Mouse (Mus musculus): ENCODE results near the gene Dtx2. TPM values are rescaled to one million over a fixed set of nuclear protein-coding genes. Genes with fewer than 3 reads are reported as not detected.

Dtx2 gene
- polyA plus RNA-seq, 1 experiment from 2014 or later: 28.1 TPM

- Histone ChIP-seq H3K9me3 (ENCODE audit: control insufficient read depth, low read length) (no peaks in the 10 kb centered on the region), H3K4me2 (ENCODE audit: low read length) (no peak overlapping the region), H3K27ac (ENCODE audit: low read length) (no peak overlapping the region), H3K9ac (replicated peaks; ENCODE audit: low read depth, low read length) (no peak overlapping the region), H3K4me3 (replicated peaks; ENCODE audit: low read length) (no peak overlapping the region), H3K27me3 (replicated peaks; ENCODE audit: control insufficient read depth, insufficient read depth, low read length) (no peaks in the 10 kb centered on the region), H3K36me3 (ENCODE audit: control insufficient read depth, insufficient read depth) (no peaks in the 10 kb centered on the region), H3K4me1 (replicated peaks; ENCODE audit: control insufficient read depth, insufficient read depth, low read length) (peaks cover 5% of the 10 kb centered on the region; the same call in 1 of the 2 replicates)
- 81% methylated on average over 6 of the region's 6 CpGs for WGBS
- no peak for ATAC-seq
These were observed 24.4 kb upstream of the Dtx2 start for GRCm38 (mm10) chr5:135970247-135970646.

GRCm38 (mm10) chr5:135971876-135972275 is 22.7 kb upstream of the Dtx2 start:
- no peak overlapping the region for H3K9ac ChIP-seq (replicated peaks; ENCODE audit: low read depth, low read length)
- no peak overlapping the region for H3K4me2 ChIP-seq (ENCODE audit: low read length)
- H3K4me1 ChIP-seq (replicated peaks; ENCODE audit: control insufficient read depth, insufficient read depth, low read length): no peaks in the 10 kb centered on the region
- H3K4me3 ChIP-seq (replicated peaks; ENCODE audit: low read length): no peak overlapping the region
- H3K36me3 ChIP-seq (ENCODE audit: control insufficient read depth, insufficient read depth): no peaks in the 10 kb centered on the region
- H3K9me3 ChIP-seq (ENCODE audit: control insufficient read depth, low read length): no peaks in the 10 kb centered on the region
- ATAC-seq: no peak
- WGBS: 94% methylated on average over 7 of the region's 7 CpGs
- no peak overlapping the region for H3K27ac ChIP-seq (ENCODE audit: low read length)
- H3K27me3 ChIP-seq (replicated peaks; ENCODE audit: control insufficient read depth, insufficient read depth, low read length): no peaks in the 10 kb centered on the region

- H3K4me2 ChIP-seq (ENCODE audit: low read length): no peak within 1 kb of the TSS
- no peak within 1 kb of the TSS for H3K9ac ChIP-seq (replicated peaks; ENCODE audit: low read depth, low read length)
- no peaks in the 10 kb centered on the region for H3K9me3 ChIP-seq (ENCODE audit: control insufficient read depth, low read length)
- no peaks in the 10 kb centered on the region for H3K36me3 ChIP-seq (ENCODE audit: control insufficient read depth, insufficient read depth)
- H3K27me3 ChIP-seq (replicated peaks; ENCODE audit: control insufficient read depth, insufficient read depth, low read length): no peaks in the 10 kb centered on the region
- 19% methylated on average over 8 of the region's 9 CpGs for WGBS
- H3K27ac ChIP-seq (ENCODE audit: low read length): no peak within 1 kb of the TSS
- no peak within 1 kb of the TSS for H3K4me3 ChIP-seq (replicated peaks; ENCODE audit: low read length)
- no peaks in the 10 kb centered on the region for H3K4me1 ChIP-seq (replicated peaks; ENCODE audit: control insufficient read depth, insufficient read depth, low read length)
- ATAC-seq: no peak
These were observed 20.2 kb upstream of the Dtx2 start, which contains the start of gene Ssc4d for GRCm38 (mm10) chr5:135974365-135974764. TSS of gene Ssc4d (minus strand) at chr5:135974531.

GRCm38 (mm10) chr5:135975893-135976668 is 18.5 kb upstream of the Dtx2 start:
- Histone ChIP-seq H3K9me3 (ENCODE audit: control insufficient read depth, low read length) (no peaks in the 10 kb centered on the region), H3K36me3 (ENCODE audit: control insufficient read depth, insufficient read depth) (no peaks in the 10 kb centered on the region), H3K4me2 (ENCODE audit: low read length) (no peak overlapping the region), H3K4me3 (replicated peaks; ENCODE audit: low read length) (no peak overlapping the region), H3K27ac (ENCODE audit: low read length) (no peak overlapping the region), H3K4me1 (replicated peaks; ENCODE audit: control insufficient read depth, insufficient read depth, low read length) (no peaks in the 10 kb centered on the region), H3K27me3 (replicated peaks; ENCODE audit: control insufficient read depth, insufficient read depth, low read length) (no peaks in the 10 kb centered on the region), H3K9ac (replicated peaks; ENCODE audit: low read depth, low read length) (no peak overlapping the region)
- ATAC-seq: no peak
- 93% methylated on average over 8 of the region's 8 CpGs for WGBS

GRCm38 (mm10) chr5:135979381-135979780 is 15.2 kb upstream of the Dtx2 start:
- Histone ChIP-seq H3K9ac (replicated peaks; ENCODE audit: low read depth, low read length) (no peak overlapping the region), H3K4me3 (replicated peaks; ENCODE audit: low read length) (no peak overlapping the region), H3K36me3 (ENCODE audit: control insufficient read depth, insufficient read depth) (no peaks in the 10 kb centered on the region), H3K4me1 (replicated peaks; ENCODE audit: control insufficient read depth, insufficient read depth, low read length) (no peaks in the 10 kb centered on the region), H3K27ac (ENCODE audit: low read length) (no peak overlapping the region), H3K27me3 (replicated peaks; ENCODE audit: control insufficient read depth, insufficient read depth, low read length) (no peaks in the 10 kb centered on the region), H3K4me2 (ENCODE audit: low read length) (no peak overlapping the region), H3K9me3 (ENCODE audit: control insufficient read depth, low read length) (no peaks in the 10 kb centered on the region)
- no peak for ATAC-seq
- WGBS: 70% methylated on average over 5 of the region's 5 CpGs

- no peak for ATAC-seq
- no peak within 1 kb of the TSS for H3K27ac ChIP-seq (ENCODE audit: low read length)
- no peak within 1 kb of the TSS for H3K4me3 ChIP-seq (replicated peaks; ENCODE audit: low read length)
- H3K4me2 ChIP-seq (ENCODE audit: low read length): no peak within 1 kb of the TSS
- H3K9ac ChIP-seq (replicated peaks; ENCODE audit: low read depth, low read length): no peak within 1 kb of the TSS
- H3K36me3 ChIP-seq (ENCODE audit: control insufficient read depth, insufficient read depth): no peaks in the 10 kb centered on the region
- no peaks in the 10 kb centered on the region for H3K27me3 ChIP-seq (replicated peaks; ENCODE audit: control insufficient read depth, insufficient read depth, low read length)
- H3K9me3 ChIP-seq (ENCODE audit: control insufficient read depth, low read length): no peaks in the 10 kb centered on the region
- 74% methylated on average over 8 of the region's 8 CpGs for WGBS
- H3K4me1 ChIP-seq (replicated peaks; ENCODE audit: control insufficient read depth, insufficient read depth, low read length): no peaks in the 10 kb centered on the region
These were observed 14.7 kb upstream of the Dtx2 start, which contains the start of gene Zp3 for GRCm38 (mm10) chr5:135979904-135980303. TSS of gene Zp3 (plus strand) at chr5:135980099.

- Histone ChIP-seq H3K9me3 (ENCODE audit: control insufficient read depth, low read length) (no peaks in the 10 kb centered on the region), H3K27me3 (replicated peaks; ENCODE audit: control insufficient read depth, insufficient read depth, low read length) (no peaks in the 10 kb centered on the region), H3K9ac (replicated peaks; ENCODE audit: low read depth, low read length) (no peak overlapping the region), H3K4me1 (replicated peaks; ENCODE audit: control insufficient read depth, insufficient read depth, low read length) (0 out of 2 replicates have a peak, but pooled peaks cover 2% of the 10 kb centered on the region), H3K27ac (ENCODE audit: low read length) (no peak overlapping the region), H3K4me3 (replicated peaks; ENCODE audit: low read length) (no peak overlapping the region), H3K4me2 (ENCODE audit: low read length) (no peak overlapping the region), H3K36me3 (ENCODE audit: control insufficient read depth, insufficient read depth) (no peaks in the 10 kb centered on the region)
- ATAC-seq: no peak
- 37% methylated on average over 6 of the region's 6 CpGs for WGBS
These were observed 12.2 kb upstream of the Dtx2 start for GRCm38 (mm10) chr5:135982398-135982797.

GRCm38 (mm10) chr5:135984546-135985044 is 10.0 kb upstream of the Dtx2 start:
- no peaks in the 10 kb centered on the region for H3K9me3 ChIP-seq (ENCODE audit: control insufficient read depth, low read length)
- no peaks in the 10 kb centered on the region for H3K27me3 ChIP-seq (replicated peaks; ENCODE audit: control insufficient read depth, insufficient read depth, low read length)
- ATAC-seq: no peak
- no peak overlapping the region for H3K9ac ChIP-seq (replicated peaks; ENCODE audit: low read depth, low read length)
- H3K36me3 ChIP-seq (ENCODE audit: control insufficient read depth, insufficient read depth): no peaks in the 10 kb centered on the region
- no peak overlapping the region for H3K4me3 ChIP-seq (replicated peaks; ENCODE audit: low read length)
- H3K27ac ChIP-seq (ENCODE audit: low read length): no peak overlapping the region
- 62% methylated on average over 6 of the region's 6 CpGs for WGBS
- H3K4me1 ChIP-seq (replicated peaks; ENCODE audit: control insufficient read depth, insufficient read depth, low read length): 0 out of 2 replicates have a peak, but pooled peaks cover 2% of the 10 kb centered on the region
- no peak overlapping the region for H3K4me2 ChIP-seq (ENCODE audit: low read length)

- WGBS: 63% methylated on average over 11 of the region's 11 CpGs
- Histone ChIP-seq H3K36me3 (ENCODE audit: control insufficient read depth, insufficient read depth) (no peaks in the 10 kb centered on the region), H3K4me1 (replicated peaks; ENCODE audit: control insufficient read depth, insufficient read depth, low read length) (0 out of 2 replicates have a peak, but pooled peaks cover 2% of the 10 kb centered on the region), H3K9me3 (ENCODE audit: control insufficient read depth, low read length) (no peaks in the 10 kb centered on the region), H3K9ac (replicated peaks; ENCODE audit: low read depth, low read length) (no peak overlapping the region), H3K27me3 (replicated peaks; ENCODE audit: control insufficient read depth, insufficient read depth, low read length) (no peaks in the 10 kb centered on the region), H3K27ac (ENCODE audit: low read length) (no peak overlapping the region), H3K4me3 (replicated peaks; ENCODE audit: low read length) (no peak overlapping the region), H3K4me2 (ENCODE audit: low read length) (no peak overlapping the region)
- no peak for ATAC-seq
These were observed 7.4 kb upstream of the Dtx2 start for GRCm38 (mm10) chr5:135987248-135987647.
